Mouse (Mus musculus) small intestine, adult 10 weeks (tissue): ENCODE measurements around the gene Lhfpl5. TPM values are rescaled to one million over a fixed set of nuclear protein-coding genes. Genes with fewer than 3 reads are reported as not detected.

Experiments used
- polyA plus RNA-seq: library from polyadenylated mRNA; stranded (reverse); fragments of 350-450 nt; fragmentation: Illumina TruSeq; extraction: RNeasy Lipid Tissue Mini Kit (QIAGEN cat#74804); gene quantifications from one replicate; pipeline ENCODE4 v1.2.3, GENCODE M21; 2014; ENCODE audit warnings: low replicate concordance

Gene Lhfpl5
- polyA plus RNA-seq = not detected

GRCm38 (mm10) chr17:28575244-28576125 is at the start of gene Lhfpl5:
Gene Lhfpl5 (plus strand): TSS chr17:28575641.

GRCm38 (mm10) chr17:28530506-28530905 is 44.9 kb upstream of the Lhfpl5 start, which contains the start of gene Armc12:
Gene Armc12 (plus strand): TSS chr17:28530806.

GRCm38 (mm10) chr17:28549111-28549510 is 26.3 kb upstream of the Lhfpl5 start, which contains the start of gene Clpsl2:
Gene Clpsl2 (plus strand): TSS chr17:28549411.

DNA sequence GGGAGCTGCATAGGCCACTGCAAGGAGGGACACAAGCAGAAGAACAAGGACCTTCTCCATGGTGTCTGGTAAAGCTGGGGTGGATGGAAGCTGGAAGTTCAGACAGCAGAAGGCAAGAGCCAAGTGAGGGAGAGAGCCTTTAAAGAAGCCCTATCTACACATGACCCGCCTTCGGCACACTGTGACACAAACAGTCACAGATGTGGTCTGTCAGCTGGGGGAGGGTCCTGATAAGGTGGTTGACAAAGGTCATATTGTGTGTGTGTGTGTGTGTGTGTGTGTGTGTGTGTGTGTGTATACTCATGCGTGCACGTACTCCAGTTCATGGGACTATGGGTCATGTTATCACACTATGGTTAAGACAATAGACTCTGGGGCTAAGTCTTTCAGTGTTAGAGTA is 14.8 kb upstream of the Lhfpl5 start, which contains the start of gene Clps:
Gene Clps (minus strand): TSS at position 169 of the 400 bp plus-strand sequence.

GRCm38 (mm10) chr17:28622300-28622759 is 46.9 kb downstream of the Lhfpl5 start, which contains the start of gene Srpk1:
Gene Srpk1 (minus strand): TSS chr17:28622709.

Other genes with a start within 250 kb of the Lhfpl5 start
- 55.5 TPM for gene Rpl10a, start 247.2 kb upstream of the Lhfpl5 start, polyA plus RNA-seq
- 0.41 TPM for gene Tead3, start 224.8 kb upstream of the Lhfpl5 start, polyA plus RNA-seq
- gene Tulp1, start 210.4 kb upstream of the Lhfpl5 start, polyA plus RNA-seq = not detected
- 9.9 TPM for gene Fkbp5, start 58.1 kb upstream of the Lhfpl5 start, polyA plus RNA-seq
- not detected for gene Armc12, start 44.8 kb upstream of the Lhfpl5 start, polyA plus RNA-seq
- gene Clpsl2, start 26.2 kb upstream of the Lhfpl5 start, polyA plus RNA-seq = not detected
- gene Clps, start 14.9 kb upstream of the Lhfpl5 start, polyA plus RNA-seq = 18.5 TPM
- 146 TPM for gene Srpk1, start 47.1 kb downstream of the Lhfpl5 start, polyA plus RNA-seq
- not detected for gene Slc26a8, start 114.6 kb downstream of the Lhfpl5 start, polyA plus RNA-seq
- 42.8 TPM for gene Mapk14, start 115.7 kb downstream of the Lhfpl5 start, polyA plus RNA-seq
- gene AC170998.1, start 150.4 kb downstream of the Lhfpl5 start, polyA plus RNA-seq = 1.7 TPM
- 3.9 TPM for gene Mapk13, start 193.7 kb downstream of the Lhfpl5 start, polyA plus RNA-seq
- gene Brpf3, start 225.4 kb downstream of the Lhfpl5 start, polyA plus RNA-seq = 34.0 TPM